Mouse (Mus musculus) urinary bladder, postnatal 10 days (tissue): Measurements from ENCODE around the gene Foxo3.

Source experiments
- DNase-seq: peaks from one replicate; pipeline ENCODE4 v3.0.0; 2022; ENCODE audit warnings: low spot score

Gene Foxo3

GRCm38 (mm10) chr10:42226176-42226575 lies 50.4 kb downstream of the Foxo3 start:
- no peak for DNase-seq

GRCm38 (mm10) chr10:42225184-42225935 lies 51.2 kb downstream of the Foxo3 start:
- no peak for DNase-seq

GRCm38 (mm10) chr10:42221996-42222395 lies 54.6 kb downstream of the Foxo3 start:
- no peak for DNase-seq

- DNase-seq, result no peak
Measured at GRCm38 (mm10) chr10:42221136-42221891, 55.2 kb downstream of the Foxo3 start.

GRCm38 (mm10) chr10:42220418-42220952 lies 56.1 kb downstream of the Foxo3 start:
- no peak for DNase-seq

GRCm38 (mm10) chr10:42211407-42211806 lies 65.1 kb downstream of the Foxo3 start:
- DNase-seq, result no peak

- no peak for DNase-seq
Measured at GRCm38 (mm10) chr10:42210641-42211040, 65.9 kb downstream of the Foxo3 start.

GRCm38 (mm10) chr10:42209809-42210208 lies 66.7 kb downstream of the Foxo3 start:
- DNase-seq, result no peak

- DNase-seq, result no peak
Measured at GRCm38 (mm10) chr10:42207612-42208011, 68.9 kb downstream of the Foxo3 start.

GRCm38 (mm10) chr10:42204768-42205412 lies 71.7 kb downstream of the Foxo3 start:
- no peak for DNase-seq

GRCm38 (mm10) chr10:42203321-42204155 lies 73.0 kb downstream of the Foxo3 start:
- DNase-seq, result no peak

GRCm38 (mm10) chr10:42202561-42202960 lies 74.0 kb downstream of the Foxo3 start:
- no peak for DNase-seq

- DNase-seq, result no peak
Measured at GRCm38 (mm10) chr10:42199472-42199871, 77.1 kb downstream of the Foxo3 start.

- no peak for DNase-seq
Measured at GRCm38 (mm10) chr10:42198682-42199081, 77.9 kb downstream of the Foxo3 start.

- no peak for DNase-seq
Measured at GRCm38 (mm10) chr10:42194784-42195183, 81.8 kb downstream of the Foxo3 start.

- DNase-seq, result no peak
Measured at GRCm38 (mm10) chr10:42193981-42194380, 82.6 kb downstream of the Foxo3 start.

- no peak for DNase-seq
Measured at GRCm38 (mm10) chr10:42192951-42193350, 83.6 kb downstream of the Foxo3 start.

- no peak for DNase-seq
Measured at GRCm38 (mm10) chr10:42189674-42190434, 86.7 kb downstream of the Foxo3 start.

GRCm38 (mm10) chr10:42189037-42189436 lies 87.5 kb downstream of the Foxo3 start:
- no peak for DNase-seq

- DNase-seq, result no peak
Measured at GRCm38 (mm10) chr10:42188091-42188490, 88.5 kb downstream of the Foxo3 start.

- no peak for DNase-seq
Measured at GRCm38 (mm10) chr10:42186941-42187401, 89.6 kb downstream of the Foxo3 start.
